Mouse (Mus musculus) ES-CJ7 (cell line): ENCODE results near the gene Ankub1.

Source experiments
- DNase-seq: peaks from one replicate; pipeline ENCODE4 v3.0.0; 2011; ENCODE audit warnings: low read depth, low spot score

Ankub1 gene

DNA sequence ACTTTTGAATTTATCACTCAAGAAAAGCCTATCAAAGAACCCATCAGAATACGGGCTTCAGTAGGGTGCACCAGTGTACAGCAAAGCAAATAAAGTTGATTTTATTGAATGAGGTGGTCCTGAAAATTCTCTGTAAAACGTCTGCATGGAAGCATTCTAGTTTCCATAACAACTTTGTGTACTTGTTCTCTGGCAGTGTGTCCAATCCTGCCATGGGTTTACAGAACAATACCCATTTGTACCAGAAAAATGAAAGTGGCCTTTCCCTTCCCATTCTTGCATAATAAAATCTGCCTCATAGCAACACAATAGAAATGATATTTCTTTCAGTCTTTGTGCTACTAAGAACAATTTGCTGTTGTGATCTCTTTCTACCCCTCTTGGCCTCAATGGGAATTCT is at the start of gene Ankub1:
Ankub1 (minus strand) TSS at position 81 of the 400 bp plus-strand sequence.
- DNase-seq = no peak

DNA sequence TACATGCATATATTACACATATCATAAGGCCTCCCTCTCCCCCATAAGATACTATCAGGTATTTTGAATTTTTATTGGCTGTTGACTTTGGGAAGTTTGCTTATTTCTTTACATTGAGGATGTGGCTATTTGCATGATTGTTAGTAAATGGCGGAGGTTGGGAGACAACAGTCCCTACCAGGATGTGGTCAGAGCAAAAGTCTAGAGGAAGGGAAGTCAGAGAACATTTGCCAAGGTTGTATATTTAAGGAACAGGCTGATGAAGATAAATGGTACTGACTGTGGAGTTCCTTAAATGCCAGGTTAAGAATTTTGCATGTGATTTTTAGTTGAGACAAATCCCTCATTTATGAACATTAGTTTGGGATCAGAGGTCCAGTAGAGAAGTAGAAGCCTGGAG is 47.2 kb upstream of the Ankub1 start:
- DNase-seq = no peak

DNA sequence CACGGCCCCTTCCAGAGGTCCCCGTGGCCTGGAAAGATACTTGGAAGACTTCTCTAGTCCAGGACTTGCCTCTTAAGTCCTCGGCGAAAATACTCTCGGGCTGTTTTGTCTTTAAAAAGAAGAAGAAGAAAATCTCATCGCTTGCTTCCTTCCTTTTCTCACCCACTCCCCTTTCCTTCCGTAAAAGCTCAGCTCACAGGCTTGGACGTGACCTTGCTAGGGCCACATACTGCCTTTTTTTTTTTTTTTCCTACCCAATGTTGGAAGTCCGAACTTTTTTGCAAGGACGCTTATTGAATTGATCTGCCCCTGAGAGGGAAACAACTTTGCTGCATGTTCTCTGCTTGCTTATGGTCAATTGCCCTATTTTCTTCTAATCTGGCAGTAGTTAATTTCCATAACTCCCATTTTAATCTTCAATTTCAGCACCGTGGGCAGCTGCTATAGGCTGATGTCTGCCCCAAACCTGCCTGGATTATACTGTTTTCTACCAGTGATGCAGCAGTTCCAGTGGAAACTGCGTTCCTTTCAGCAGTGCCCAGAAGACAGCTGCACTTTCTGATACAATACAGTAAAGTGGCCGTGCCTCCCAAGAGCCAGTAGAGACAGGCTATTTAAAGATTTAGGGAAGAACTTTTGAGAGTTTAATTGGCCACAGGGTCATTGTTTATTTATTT is 44.0 kb upstream of the Ankub1 start:
- peak; percentile 16 for DNase-seq

DNA sequence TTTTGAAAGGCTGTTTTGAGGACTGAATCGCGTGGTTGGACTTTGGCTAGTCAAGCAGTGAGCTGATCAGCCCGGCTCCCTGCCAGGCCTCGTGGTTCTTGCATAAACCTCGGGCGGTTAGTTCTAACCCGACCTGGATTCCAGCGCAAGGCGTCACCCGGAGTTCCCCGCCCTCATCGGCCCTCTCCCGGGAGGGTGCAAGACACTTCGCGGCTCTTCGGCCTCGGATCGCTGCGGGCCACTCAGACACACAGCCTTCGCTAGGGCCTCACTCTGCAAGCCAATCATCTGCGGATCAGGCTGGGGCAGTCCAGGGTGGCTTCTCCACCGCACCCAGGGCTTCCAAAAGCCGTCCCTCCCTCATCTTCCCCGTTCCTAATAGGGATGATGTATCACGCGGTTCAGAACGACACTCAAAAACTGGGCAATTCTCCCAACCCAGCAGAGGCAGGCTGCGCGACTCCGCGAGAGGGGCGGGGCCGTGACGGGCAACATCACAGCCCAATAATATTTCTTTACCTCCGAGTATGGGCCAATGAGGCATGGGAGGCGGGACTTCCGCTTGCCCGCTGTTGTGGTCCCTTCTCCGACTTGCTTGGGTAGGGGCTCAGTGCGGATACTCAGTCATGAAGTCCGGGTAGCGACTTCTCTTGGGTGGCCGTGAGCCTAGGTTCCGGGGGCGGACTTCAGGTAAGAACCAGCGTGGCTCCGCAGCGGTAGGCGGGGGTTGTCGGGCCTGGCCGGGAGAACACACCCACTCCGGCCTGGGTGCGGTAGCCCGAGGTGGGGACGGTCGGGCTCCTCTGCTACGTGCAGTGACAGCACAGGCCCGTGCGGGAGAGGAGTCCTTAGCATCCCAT is 43.1 kb upstream of the Ankub1 start, which contains the start of gene Rnf13:
Rnf13 (plus strand) TSS at position 552 of the 860 bp plus-strand sequence.
- peak; percentile 97 for DNase-seq

DNA sequence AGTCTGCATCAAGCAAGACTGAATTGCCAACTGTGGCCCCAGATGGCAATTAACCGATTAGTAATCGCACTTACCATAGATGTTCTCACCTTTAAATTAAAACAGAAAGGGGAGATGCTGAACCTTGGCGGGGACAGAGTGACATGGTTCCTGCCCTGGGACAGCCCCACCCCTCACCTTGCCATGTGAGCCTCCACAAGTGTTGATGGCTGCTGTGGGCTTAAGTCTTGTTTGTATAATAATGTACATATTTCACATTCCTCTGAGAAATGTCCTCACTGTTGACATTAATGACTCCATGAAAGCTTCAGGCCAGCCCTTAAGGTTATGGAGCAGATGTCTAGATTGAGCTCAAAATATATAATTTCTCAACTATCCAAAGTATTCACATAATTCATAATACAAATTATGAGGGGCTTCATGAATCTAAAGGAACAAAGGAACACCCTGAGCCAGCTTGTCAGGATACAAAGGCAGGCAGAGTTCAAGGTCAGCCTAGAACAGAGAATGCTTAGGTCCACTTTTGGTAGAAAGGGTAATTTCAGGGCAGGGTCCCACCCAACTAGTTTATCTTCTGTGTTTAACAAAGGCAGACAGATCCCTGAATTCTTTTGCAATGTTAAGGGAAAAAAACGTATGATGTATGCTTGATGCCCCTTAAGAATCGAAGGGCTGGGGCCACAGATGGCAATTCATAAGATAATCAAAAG is 39.8 kb upstream of the Ankub1 start:
- DNase-seq = peak; percentile 72

DNA sequence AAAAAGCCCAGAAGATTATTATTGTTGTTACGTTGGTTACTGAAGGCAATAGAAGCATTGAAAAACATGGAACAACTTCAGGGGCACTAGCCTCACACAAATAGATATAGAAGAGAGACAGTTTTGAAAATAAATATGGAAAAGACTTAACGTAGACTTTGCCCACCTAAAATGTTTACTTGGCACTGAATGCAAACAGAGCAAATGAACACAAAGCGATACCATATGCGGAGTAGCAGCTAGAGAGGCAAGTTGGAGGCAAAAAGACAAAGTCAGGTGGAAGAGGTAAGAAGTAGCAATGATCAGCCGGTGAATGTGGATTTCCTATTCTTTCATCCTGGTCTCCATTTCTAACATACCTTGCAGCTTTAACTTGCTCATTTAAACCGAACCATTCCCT is 21.6 kb upstream of the Ankub1 start:
- DNase-seq = no peak

DNA sequence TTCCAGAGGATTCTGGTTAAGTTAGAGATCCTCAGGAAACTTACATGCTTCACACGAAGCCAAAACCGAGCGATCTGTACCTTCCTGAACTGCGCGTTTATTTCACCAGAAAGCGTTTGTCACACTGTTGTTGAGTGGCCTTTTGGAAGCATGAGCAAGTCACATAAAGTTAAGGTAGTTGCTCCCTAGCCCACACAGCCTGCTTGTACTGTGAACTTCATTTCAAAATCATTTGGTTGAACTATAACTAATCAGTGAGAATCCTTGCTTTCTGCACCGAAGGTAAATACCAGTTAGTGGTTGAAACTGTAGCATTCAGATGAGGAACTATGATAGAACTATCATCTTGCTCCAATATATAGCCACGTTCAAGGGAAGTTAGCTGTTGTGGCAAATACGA is 4.2 kb upstream of the Ankub1 start:
- no peak for DNase-seq

DNA sequence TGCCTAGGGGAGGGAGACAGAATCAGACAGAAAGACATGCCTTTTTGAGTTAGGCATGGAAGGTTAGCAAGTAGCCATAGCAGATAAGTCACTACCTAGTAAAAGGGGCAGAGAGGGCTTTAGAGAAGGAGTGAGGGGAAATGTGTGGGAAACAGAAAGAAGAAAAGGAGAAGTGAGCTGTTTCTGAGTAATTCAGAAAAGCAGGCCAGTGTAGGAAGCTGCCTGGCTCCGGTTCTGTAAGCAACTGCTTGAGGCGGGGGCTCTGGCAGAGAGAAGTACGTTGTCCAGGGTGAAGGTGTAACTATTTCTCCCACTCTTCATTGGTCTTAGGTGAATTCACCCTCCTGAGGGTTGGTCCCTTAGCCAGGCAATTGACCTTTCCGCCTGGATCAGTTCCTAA is 3.6 kb upstream of the Ankub1 start:
- DNase-seq = no peak

DNA sequence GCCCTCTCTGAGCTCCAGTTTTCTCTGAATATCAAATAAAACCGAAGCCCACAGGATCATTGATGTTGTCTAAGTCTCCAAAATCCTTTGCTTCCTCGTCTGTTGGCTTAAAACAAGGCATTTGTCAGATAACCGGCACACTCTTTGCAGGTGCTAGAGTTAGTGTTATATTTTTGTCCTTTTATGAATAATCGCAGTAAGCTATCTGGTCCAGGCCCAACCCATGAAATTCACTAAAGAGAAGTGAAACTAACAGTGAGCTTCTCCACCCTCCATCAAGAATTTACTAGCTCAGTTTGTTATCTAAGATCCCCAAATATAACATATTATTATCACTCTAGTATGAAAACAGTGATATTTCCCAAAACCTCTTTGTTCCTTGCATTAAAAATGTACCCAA is 827 bp downstream of the Ankub1 start:
- no peak for DNase-seq

DNA sequence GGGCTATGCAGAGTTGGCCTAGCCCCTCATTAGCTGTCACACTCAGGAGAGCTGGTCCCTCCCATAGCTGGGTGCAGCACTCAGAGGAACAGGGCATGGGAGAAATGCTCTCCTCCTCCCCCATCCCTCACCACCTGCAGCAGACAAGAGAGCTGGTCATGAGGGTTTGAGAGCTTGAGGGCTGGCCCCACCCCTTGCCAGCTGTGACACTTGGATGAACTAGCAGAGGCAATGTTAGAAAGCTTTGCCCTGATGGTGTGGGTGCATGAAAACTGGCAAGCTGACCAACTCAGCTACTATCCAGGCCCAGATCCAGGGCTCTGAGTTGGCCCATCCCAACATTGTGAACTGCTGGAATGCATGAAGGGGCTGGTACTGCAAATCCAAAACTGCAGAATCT is 14.8 kb downstream of the Ankub1 start:
- DNase-seq = no peak

DNA sequence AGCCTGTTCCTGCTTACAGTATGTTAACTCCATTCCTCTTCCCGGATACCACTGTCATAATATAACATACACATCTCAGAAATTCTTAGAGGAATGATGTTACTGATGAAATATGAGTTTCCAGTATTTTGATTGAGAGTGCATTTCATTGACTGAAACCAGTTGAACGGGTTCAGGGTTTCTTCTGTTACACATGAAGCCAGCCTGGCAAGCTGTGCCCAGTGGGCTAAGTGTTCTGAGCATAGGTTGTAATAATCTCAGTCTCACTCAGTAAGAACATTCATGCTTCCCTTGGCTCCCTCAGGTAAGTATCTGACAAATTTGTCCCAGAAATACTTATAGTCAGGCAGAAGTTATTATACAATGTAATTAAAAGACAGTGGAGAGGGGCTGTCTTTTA is 18.5 kb downstream of the Ankub1 start:
- DNase-seq = no peak

DNA sequence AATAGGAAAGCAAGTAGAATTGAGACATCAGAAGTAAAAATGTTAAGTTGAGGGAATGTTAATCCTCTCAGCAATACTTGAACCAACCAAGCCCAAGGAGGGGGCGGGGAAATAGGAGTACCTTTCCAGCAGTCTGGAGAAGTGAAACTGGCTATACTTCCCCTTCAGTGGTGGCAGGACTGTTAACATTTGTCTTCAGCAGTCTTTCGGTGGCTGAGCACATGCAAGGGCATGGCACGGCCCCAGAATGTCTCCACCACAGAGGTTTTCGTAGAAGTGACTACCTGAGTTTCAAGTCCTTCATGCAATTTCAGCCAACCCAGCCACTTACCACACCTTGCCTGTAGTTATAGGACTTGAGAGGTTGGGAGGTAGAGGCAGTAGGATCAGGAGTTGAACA is 19.0 kb downstream of the Ankub1 start:
- no peak for DNase-seq

DNA sequence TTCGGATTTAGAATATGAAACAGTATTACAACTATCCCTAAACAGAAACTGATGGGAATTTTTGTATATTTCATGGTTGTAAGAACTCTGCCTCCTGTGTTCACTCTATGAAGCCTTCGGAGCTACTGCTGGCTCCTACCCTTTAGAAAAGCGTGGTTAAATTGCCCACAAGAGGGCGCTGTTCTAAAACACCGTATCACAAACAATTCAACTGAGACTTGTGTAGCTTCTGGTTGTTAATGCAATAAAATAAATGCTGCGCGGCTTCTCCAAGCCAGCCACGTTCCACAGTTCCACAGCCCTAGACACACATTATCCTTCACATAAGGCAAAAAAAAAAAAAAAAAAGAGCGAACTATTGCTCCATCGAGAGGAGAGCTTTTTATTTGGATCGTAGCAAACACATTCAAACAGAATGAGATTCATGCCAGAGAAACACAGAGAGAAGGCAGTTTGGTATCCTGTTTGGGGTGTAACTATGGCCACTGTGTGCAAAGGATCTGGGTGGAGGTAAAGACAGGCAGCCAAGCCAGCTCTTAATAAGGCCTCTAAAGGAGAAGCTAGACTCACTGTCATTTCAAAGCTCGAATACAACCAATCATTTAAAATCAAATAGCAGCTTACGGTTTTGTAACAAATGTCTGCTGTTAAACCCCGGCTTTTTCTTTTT is 25.4 kb downstream of the Ankub1 start:
- peak; percentile 88 for DNase-seq

DNA sequence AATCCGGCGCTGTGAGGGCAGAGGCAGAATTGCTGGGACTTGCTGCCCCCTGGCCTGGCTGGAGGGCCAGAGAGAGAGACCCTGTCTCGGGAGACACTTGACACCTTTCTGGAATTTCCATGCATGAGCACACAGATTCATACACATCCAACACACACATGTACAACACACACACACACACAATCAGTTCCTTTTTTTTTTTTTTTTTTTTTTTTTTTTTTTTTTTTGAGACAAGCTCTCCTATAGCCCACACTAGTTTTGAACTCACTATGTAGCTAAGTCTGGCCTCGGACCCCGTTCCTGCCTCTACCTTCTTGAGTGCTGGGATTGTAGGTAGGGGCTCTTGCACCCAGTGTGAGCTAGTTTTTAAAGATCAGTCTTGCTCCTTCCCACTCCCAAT is 26.7 kb downstream of the Ankub1 start:
- no peak for DNase-seq

DNA sequence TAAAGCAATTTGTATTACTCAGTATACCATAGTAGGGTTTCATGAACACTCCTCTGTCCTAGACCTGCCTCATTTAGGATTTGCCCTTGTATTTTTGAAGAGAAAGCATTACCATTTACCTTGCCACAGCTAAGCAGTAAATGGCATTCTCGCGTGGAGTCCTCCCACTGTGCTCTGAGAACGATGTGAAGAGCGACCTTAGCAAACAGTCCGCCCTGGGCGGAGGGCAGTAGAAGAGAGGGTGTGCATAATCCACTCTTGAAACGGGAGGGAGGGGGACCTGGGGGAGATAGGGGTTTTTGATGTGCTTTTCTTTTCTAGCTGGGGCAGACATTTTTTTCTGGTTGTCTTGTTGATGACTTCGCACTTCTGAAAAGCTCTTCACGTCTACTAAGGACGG is 27.9 kb downstream of the Ankub1 start:
- peak; percentile 14 for DNase-seq

DNA sequence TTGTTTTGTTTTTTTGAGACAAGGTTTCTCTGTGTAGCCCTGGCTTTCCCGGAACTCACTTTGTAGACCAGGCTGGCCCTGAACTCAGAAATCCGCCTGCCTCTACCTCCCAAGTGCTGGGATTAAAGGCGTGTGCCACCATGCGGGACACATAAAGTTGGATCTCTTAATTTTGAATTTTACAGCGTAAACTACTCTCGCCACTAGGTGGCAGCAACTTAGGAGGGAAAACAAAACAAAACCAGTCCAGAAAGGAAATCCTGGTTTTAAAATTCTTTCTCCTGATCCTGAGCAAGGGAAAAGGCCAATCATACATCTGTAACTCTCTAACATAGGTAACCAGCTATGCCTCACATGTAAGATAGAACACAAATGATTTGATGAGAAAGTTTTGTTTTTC is 28.9 kb downstream of the Ankub1 start:
- peak; percentile 69 for DNase-seq

DNA sequence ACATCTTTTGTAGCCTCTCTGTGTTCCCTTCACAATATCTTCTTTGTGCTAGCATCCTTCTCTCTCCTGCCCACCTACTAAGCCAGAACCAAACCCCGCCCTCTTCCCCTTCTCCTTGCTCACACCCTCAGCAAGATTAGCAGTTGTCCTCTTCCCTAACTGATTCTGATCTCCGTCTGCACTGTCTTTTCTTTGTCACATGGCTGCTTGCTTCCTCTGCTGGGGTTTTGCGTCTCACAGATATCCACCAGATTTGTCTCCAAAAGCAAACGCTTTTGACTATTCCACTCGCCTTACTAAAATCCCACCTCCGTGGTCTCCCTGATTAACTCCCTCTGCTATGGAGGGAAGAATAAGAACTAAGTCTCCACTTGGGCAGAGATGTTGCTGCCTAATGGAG is 34.0 kb downstream of the Ankub1 start:
- DNase-seq = no peak

DNA sequence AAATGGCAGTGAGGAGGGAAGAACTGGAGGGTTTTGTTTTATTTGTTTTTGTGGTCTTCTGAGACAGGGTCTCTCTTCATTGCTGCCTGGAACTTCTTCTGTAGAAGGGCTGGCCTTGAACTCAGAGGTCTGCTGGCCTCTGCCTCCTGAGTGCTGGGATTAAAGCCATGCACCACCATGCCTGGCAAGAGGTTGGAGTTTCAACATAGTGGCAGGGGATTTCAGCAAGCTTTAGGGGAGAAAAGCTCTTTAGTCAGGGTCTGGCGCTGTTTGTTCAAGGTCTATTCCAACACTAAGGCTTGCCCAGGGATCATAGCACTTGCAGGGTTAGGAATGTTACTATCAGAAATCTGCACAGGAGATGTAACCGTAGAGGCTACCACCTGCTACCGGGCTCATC is 39.0 kb downstream of the Ankub1 start:
- DNase-seq = no peak

DNA sequence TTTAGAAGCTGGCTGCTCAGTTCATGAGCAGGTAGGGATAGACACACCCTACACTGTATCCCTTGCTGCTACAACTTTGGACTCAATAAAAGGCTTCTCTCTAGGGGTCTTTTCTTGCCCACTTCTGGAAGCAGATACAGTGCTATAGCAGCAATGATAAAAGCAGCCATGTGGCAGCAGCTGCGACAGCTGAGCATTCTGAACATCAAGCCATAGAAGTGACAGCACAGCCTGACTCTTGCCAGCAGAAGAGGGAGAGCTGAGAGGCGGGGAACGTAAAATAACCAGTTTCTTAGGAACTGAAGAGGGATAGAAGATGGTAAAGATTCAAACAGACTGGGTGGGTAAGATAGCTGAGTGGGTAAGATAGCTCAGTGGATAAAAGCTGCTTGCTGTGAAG is 40.1 kb downstream of the Ankub1 start:
- no peak for DNase-seq

DNA sequence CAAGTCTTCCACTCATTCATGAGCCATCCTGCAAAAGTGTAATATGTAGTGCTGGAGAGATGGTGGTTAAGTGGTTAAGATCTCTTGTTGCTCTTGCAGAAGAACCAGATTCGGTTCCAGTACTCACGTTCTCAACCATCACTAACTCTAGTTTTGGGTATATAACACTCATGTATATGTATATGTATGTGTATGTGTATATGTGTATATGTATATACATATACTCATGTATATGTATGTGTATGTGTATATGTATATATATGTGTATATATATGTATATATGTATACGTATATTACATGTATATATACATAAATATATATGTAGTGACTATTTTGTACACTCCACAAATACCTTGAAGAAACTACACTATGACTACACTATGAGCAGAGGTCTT is 40.7 kb downstream of the Ankub1 start:
- DNase-seq = no peak

DNA sequence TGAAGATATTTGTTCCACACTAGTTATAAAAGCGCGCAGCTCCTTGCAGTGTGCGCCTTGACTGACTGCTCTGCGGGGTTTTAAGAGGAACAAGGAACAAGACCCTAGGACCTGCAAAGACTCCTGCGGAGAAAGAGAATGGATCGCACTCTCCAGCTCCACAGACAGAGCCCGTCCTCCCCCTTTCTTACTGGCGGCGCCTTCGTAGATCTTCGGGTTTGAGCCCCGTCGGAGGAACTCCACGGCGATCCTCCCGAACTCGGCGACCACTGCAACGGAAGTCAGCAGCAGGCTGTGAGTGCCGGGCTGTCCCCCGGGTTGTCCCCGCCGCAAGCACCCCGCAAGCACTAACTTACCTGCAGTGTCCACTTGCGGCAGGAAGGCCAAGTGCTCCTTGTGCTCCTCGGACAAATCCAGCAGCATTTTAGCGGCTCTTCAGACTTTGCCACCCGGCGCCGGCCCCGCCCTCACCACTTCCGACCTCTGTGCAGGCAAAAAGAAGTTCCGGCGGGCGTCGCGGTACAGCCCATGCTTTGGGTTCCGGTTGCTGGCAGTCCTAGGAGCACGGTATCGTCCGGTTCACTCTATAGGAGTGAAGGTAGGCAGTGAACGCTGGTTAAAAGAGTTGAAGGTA is 41.3 kb downstream of the Ankub1 start, which contains the start of gene Commd2:
Commd2 (minus strand) TSS at position 485 of the 634 bp plus-strand sequence.
- peak; percentile 90 for DNase-seq
